Mouse (Mus musculus) small intestine, adult 2 months (tissue): ENCODE data around the gene B3gnt9.

ENCODE experiments used
- CTCF ChIP-seq: fragments of 200-500 bp; IDR thresholded peaks from 2 replicates; pipeline ENCODE4 v1.5.1; 2012; ENCODE audit warnings: low read depth, mild to moderate bottlenecking, control low read depth, inconsistent platforms, low read length, moderate library complexity, mixed read lengths; ENCODE audit not compliant: insufficient replicate concordance, insufficient read length; ENCODE audit errors: extremely low read depth
- POLR2A ChIP-seq: fragments of 200-500 bp; IDR thresholded peaks from 2 replicates; pipeline ENCODE4 v1.6.1; 2012; ENCODE audit warnings: low read depth, mild to moderate bottlenecking, control low read depth, inconsistent platforms, low read length, moderate library complexity

GRCm38 (mm10) chr8:105206766-105207275, 48.1 kb downstream of the B3gnt9 start:
- TF ChIP-seq CTCF = no peak
- no peak for TF ChIP-seq POLR2A
